Mouse (Mus musculus) ES-Bruce4 (cell line): Measurements from ENCODE around the gene Nisch. TPM values are rescaled to one million over a fixed set of nuclear protein-coding genes. Genes with fewer than 3 reads are reported as not detected.

ENCODE experiments used
- H3K27ac ChIP-seq: 2 replicates; pipeline ENCODE4 v1.5.1; 2012; ENCODE audit warnings: low read length, inconsistent platforms; ENCODE audit not compliant: insufficient read depth
- H3K27me3 ChIP-seq: 2 replicates; pipeline ENCODE4 v1.6.1; 2012; ENCODE audit warnings: mild to moderate bottlenecking, low read length, inconsistent platforms; ENCODE audit not compliant: control insufficient read depth, poor library complexity, insufficient read depth, severe bottlenecking
- H3K36me3 ChIP-seq: 2 replicates; pipeline ENCODE4 v1.6.1; 2012; ENCODE audit warnings: inconsistent platforms, mild to moderate bottlenecking, low read length, moderate library complexity; ENCODE audit not compliant: control insufficient read depth, poor library complexity, insufficient read depth, severe bottlenecking
- H3K4me1 ChIP-seq: one replicate; pipeline ENCODE4 v1.8.1; 2011; ENCODE audit warnings: low read length; ENCODE audit not compliant: control insufficient read depth, insufficient read depth
- H3K4me3 ChIP-seq: 2 replicates; pipeline ENCODE4 v1.5.1; 2011; ENCODE audit warnings: low read depth, mild to moderate bottlenecking, low read length
- H3K9ac ChIP-seq: 2 replicates; pipeline ENCODE4 v1.6.1; 2012; ENCODE audit warnings: low read depth, mild to moderate bottlenecking, inconsistent platforms; ENCODE audit not compliant: poor library complexity, severe bottlenecking
- H3K9me3 ChIP-seq: replicated peaks from 2 replicates; pipeline ENCODE4 v1.6.1; 2012; ENCODE audit warnings: mild to moderate bottlenecking, low read length, inconsistent platforms; ENCODE audit not compliant: control insufficient read depth, poor library complexity, insufficient read depth, severe bottlenecking
- CTCF ChIP-seq: IDR thresholded peaks from one replicate; pipeline ENCODE4 v1.8.1; 2011; ENCODE audit warnings: low read depth, low read length
- EP300 ChIP-seq: IDR thresholded peaks from 2 replicates; pipeline ENCODE4 v1.6.1; 2011; ENCODE audit warnings: low read depth, low read length; ENCODE audit not compliant: insufficient read depth
- POLR2A ChIP-seq: IDR thresholded peaks from one replicate; pipeline ENCODE4 v1.8.1; 2011; ENCODE audit warnings: low read length; ENCODE audit not compliant: insufficient read depth
- polyA plus RNA-seq: library from polyadenylated mRNA; stranded (reverse); fragments of >200 nt; gene quantifications from 2 replicates; pipeline ENCODE4 v1.2.4, GENCODE M21; 2011; ENCODE audit warnings: low read depth; ENCODE audit not compliant: missing spikeins, insufficient read depth, insufficient read length

Nisch gene
- polyA plus RNA-seq, 1 experiment, result 335 TPM

DNA sequence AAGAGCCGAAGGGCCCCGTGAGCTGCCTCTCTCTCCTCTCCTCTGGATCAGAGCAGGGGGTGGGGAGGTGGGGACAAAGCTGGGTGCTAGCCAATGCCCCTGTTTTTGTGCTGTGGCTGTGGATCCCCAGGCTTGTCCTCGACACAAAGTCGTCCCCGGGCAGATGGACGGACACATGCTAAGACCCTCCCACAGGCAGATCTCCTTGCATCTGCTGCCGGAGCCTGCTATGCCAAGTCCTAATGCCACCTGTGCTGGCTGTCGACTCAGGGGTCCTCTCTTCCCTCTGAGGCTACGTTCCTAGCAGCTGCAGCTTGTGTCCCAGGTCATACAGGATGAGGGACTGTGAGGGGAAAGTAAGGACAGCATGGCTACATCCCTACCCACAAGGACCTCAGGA lies 49.9 kb downstream of the Nisch start:
- TF ChIP-seq POLR2A (no peak), EP300 (no peak), CTCF (no peak)
- peaks cover 8% of the 10 kb centered on the region for H3K36me3 ChIP-seq
- H3K4me3 ChIP-seq, result no peak overlapping the region
- no peaks in the 10 kb centered on the region for H3K9me3 ChIP-seq
- H3K9ac ChIP-seq, result no peak overlapping the region
- no peaks in the 10 kb centered on the region for H3K27me3 ChIP-seq
- H3K4me1 ChIP-seq, result no peaks in the 10 kb centered on the region
- no peak overlapping the region for H3K27ac ChIP-seq

DNA sequence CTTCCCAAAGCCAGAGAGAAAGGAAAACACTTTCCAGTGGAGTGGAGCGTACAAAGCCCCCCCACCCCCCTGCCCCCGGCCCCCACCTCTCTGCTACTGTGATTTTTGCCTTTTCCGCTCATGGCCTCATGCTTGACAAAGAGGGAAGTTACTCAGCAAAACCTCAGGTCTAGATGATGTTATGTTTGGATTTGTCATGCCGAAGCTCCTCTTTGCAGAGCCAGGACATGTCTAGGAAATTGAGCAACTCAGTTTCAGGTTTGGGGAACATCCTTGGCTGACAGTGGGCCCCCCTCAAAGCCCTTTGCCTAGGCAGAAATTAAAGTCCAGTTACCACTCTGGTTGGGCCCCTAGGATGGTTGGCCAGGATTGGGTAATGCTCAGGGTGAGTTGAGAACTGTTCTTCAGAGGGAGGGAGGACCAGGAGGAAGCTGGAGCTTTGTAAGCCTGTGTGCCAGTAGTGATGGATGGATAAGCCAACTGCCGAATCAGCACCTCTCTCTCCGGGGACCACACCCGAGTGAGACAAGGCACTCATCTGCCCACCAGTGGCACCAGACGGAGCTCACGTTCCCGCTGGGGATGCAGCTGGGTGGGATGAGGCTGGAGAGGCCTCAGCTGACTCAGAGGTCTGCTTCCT lies 50.6 kb downstream of the Nisch start:
- Histone ChIP-seq H3K27me3 (no peaks in the 10 kb centered on the region), H3K9me3 (no peaks in the 10 kb centered on the region), H3K4me3 (no peak overlapping the region), H3K4me1 (no peaks in the 10 kb centered on the region), H3K9ac (no peak overlapping the region), H3K27ac (no peak overlapping the region), H3K36me3 (peaks cover under 1% of the 10 kb centered on the region; the same call in 1 of the 2 replicates)
- TF ChIP-seq CTCF, result no peak
- TF ChIP-seq EP300, result no peak

DNA sequence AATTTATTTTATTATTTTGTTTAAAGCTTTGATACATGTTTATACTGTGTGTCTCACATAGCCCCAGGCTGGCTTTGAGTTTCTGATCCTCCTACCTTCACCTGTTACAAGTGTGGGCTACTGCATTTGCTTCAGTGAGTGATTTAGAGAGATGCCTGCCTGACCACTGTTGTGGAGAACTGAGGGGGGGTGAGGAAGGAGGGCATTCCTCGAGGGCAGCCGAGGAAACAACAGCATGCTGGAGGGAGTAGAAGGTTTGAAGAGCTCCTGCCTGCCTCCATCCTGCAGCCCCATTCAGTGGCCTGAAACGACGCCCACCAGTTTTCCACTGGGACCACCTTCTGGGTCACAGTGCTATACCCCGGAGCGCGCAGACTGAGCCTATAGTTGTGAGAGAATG lies 51.3 kb downstream of the Nisch start:
- Histone ChIP-seq H3K27ac (no peak overlapping the region), H3K27me3 (no peaks in the 10 kb centered on the region), H3K36me3 (no peaks in the 10 kb centered on the region), H3K4me1 (no peaks in the 10 kb centered on the region), H3K4me3 (no peak overlapping the region), H3K9me3 (no peaks in the 10 kb centered on the region), H3K9ac (no peak overlapping the region)
- TF ChIP-seq POLR2A (no peak), CTCF (no peak), EP300 (no peak)

DNA sequence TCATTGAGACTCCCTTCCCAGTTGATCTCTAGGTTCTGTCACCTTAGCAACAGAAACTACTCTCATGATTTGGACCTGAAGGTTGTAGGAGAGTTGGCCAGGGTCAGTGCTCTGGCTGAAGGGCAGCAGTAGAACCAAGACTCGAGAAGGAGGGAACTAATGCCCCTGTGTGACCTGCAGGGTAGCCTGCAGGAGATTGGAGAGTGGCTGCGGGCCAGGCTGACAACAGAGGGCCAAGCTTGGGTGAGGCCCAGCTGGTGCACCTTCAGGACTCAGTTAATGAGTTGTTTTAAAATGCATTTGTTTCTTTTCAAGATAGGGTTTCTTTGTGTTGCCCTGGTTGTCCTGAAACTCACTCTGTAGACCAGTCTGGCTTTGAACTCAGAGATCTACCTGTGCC lies 51.7 kb downstream of the Nisch start:
- H3K27ac ChIP-seq, result no peak overlapping the region
- no peak overlapping the region for H3K9ac ChIP-seq
- H3K4me3 ChIP-seq, result no peak overlapping the region
- H3K27me3 ChIP-seq, result no peaks in the 10 kb centered on the region
- H3K4me1 ChIP-seq, result no peaks in the 10 kb centered on the region
- no peaks in the 10 kb centered on the region for H3K36me3 ChIP-seq
- TF ChIP-seq CTCF, result no peak
- no peak for TF ChIP-seq EP300
- TF ChIP-seq POLR2A, result no peak
- no peaks in the 10 kb centered on the region for H3K9me3 ChIP-seq

DNA sequence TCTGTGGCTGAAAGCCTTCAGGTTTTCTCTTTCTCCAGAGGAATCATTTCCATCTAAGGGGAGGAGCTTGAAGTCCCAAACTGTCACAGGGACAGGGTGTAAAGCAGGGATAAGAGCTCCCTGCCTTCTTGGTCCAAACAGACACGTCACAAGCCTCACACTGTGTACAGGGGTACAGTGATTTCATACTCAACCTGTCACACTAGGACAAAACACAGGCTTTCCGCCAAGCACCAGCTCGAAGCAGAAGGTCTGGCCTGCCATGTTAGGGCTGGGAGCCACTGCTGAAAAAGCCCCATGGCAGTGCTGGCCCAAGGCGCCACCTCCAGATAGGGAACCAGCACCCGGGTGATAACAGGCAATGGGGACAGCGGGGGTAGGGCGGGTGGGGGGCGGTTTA lies 52.7 kb downstream of the Nisch start:
- H3K9me3 ChIP-seq, result no peaks in the 10 kb centered on the region
- H3K27ac ChIP-seq, result no peak overlapping the region
- no peak for TF ChIP-seq EP300
- TF ChIP-seq POLR2A, result no peak
- no peak for TF ChIP-seq CTCF
- no peaks in the 10 kb centered on the region for H3K36me3 ChIP-seq
- H3K4me3 ChIP-seq, result no peak overlapping the region
- no peak overlapping the region for H3K9ac ChIP-seq
- H3K27me3 ChIP-seq, result no peaks in the 10 kb centered on the region
- H3K4me1 ChIP-seq, result no peaks in the 10 kb centered on the region

DNA sequence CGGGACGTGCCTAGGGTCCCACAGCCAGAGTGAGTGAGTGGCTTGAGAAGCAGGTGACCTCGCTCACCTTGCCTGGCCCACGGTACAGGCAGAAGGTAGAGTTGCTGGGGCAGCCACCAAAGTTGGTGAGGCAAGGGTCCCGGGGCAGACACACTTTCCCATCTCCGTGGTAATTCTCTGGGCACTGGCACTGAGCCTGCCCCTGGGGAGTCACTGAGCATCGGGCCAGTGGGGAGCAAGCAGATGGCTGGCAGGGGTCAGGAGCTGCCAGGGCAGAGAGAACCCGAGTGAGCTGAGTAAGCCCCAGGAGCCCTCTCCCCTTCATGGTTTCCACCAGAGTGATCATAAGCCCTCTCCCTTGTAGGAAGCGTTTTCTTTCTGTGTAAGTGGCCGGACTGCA lies 55.1 kb downstream of the Nisch start:
- H3K4me3 ChIP-seq, result no peak overlapping the region
- H3K27ac ChIP-seq, result no peak overlapping the region
- no peaks in the 10 kb centered on the region for H3K9me3 ChIP-seq
- no peaks in the 10 kb centered on the region for H3K4me1 ChIP-seq
- TF ChIP-seq EP300, result no peak
- TF ChIP-seq CTCF, result no peak
- no peak for TF ChIP-seq POLR2A
- H3K27me3 ChIP-seq, result no peaks in the 10 kb centered on the region
- no peak overlapping the region for H3K9ac ChIP-seq
- H3K36me3 ChIP-seq, result no peaks in the 10 kb centered on the region
